ENCODE assay signal across 14 mouse cellular contexts in genomic region chr10:3858437-3858836, GRCm38 (mm10).
DNase-seq lines count a peak whose midpoint lies in the region; ATAC-seq and TF ChIP-seq lines count a peak whose summit lies in the region.
"Had no signal": no experiment of that assay in that cellular context is flagged by ENCODE, and none has a peak within 500 bp of the region (broad histone marks: within the 10 kb centered on the region; RNA-seq: fewer than 3 reads in every experiment).

No protein-coding gene starts in this region.

- DNase-seq in brain, embryonic 14.5 days (ENCODE audit: low read depth), result peak; percentile 69
- peak; percentile 57 for DNase-seq in hindbrain, embryonic 11.5 days (ENCODE audit: low spot score)
- DNase-seq in layer of hippocampus, adult 9-11 months, result no peak
- DNase-seq in cerebellum, adult 11-12 months, result no peak
- DNase-seq in right cerebral cortex, adult 2 months (ENCODE audit: low spot score in 2 of 2), result no peak
- DNase-seq: lung, postnatal 36 days had no signal

- H3K4me3 ChIP-seq in embryonic facial prominence, embryonic 12.5 days, result no peak overlapping the region
- H3K4me3 ChIP-seq in hindbrain, embryonic 11.5 days (ENCODE audit: low read depth, low read length), result no peak overlapping the region
- no peak overlapping the region for H3K4me3 ChIP-seq in midbrain, embryonic 15.5 days
- no peak overlapping the region for H3K4me3 ChIP-seq in heart, embryonic 11.5 days (ENCODE audit: low read depth, low read length)
- H3K4me3 ChIP-seq: gastrocnemius, adult 2 months; heart, embryonic 10.5 days; layer of hippocampus, adult 2 months; limb, embryonic 13.5 days had no signal

- H3K27me3 ChIP-seq in embryonic facial prominence, embryonic 12.5 days, result no peaks in the 10 kb centered on the region
- no peaks in the 10 kb centered on the region for H3K27me3 ChIP-seq in hindbrain, embryonic 11.5 days (ENCODE audit: control insufficient read depth, insufficient read depth, low read length)
- H3K27me3 ChIP-seq in midbrain, embryonic 15.5 days (replicated peaks), result no peaks in the 10 kb centered on the region
- no peaks in the 10 kb centered on the region for H3K27me3 ChIP-seq in heart, embryonic 11.5 days (ENCODE audit: control insufficient read depth, insufficient read depth, low read length)
- H3K27me3 ChIP-seq: limb, embryonic 13.5 days had no signal

- H3K4me2 ChIP-seq in embryonic facial prominence, embryonic 12.5 days (replicated peaks), result no peak overlapping the region
- no peak overlapping the region for H3K4me2 ChIP-seq in hindbrain, embryonic 11.5 days (replicated peaks; ENCODE audit: low read depth, low read length)
- no peak overlapping the region for H3K4me2 ChIP-seq in midbrain, embryonic 15.5 days
- no peak overlapping the region for H3K4me2 ChIP-seq in heart, embryonic 11.5 days
- H3K4me2 ChIP-seq: limb, embryonic 13.5 days had no signal

- no peaks in the 10 kb centered on the region for H3K36me3 ChIP-seq in embryonic facial prominence, embryonic 12.5 days
- H3K36me3 ChIP-seq in hindbrain, embryonic 11.5 days (ENCODE audit: control insufficient read depth, insufficient read depth, low read length), result no peaks in the 10 kb centered on the region
- H3K36me3 ChIP-seq in midbrain, embryonic 15.5 days (replicated peaks), result no peaks in the 10 kb centered on the region
- H3K36me3 ChIP-seq in heart, embryonic 11.5 days (ENCODE audit: control insufficient read depth, insufficient read depth, low read length), result no peaks in the 10 kb centered on the region
- H3K36me3 ChIP-seq: heart, embryonic 10.5 days; limb, embryonic 13.5 days had no signal

- no peaks in the 10 kb centered on the region for H3K9me3 ChIP-seq in embryonic facial prominence, embryonic 12.5 days
- H3K9me3 ChIP-seq in hindbrain, embryonic 11.5 days (ENCODE audit: control insufficient read depth, low read length), result no peaks in the 10 kb centered on the region
- no peaks in the 10 kb centered on the region for H3K9me3 ChIP-seq in midbrain, embryonic 15.5 days
- H3K9me3 ChIP-seq in heart, embryonic 11.5 days (replicated peaks; ENCODE audit: control insufficient read depth, low read length), result no peaks in the 10 kb centered on the region
- H3K9me3 ChIP-seq: heart, embryonic 10.5 days; limb, embryonic 13.5 days had no signal

- peak; percentile 49; the same call in 1 of the 2 replicates for ATAC-seq in embryonic facial prominence, embryonic 12.5 days (ENCODE audit: insufficient number of reproducible peaks, insufficient read depth, low FRiP score, low TSS enrichment)
- peak; percentile 83 for ATAC-seq in hindbrain, embryonic 11.5 days (ENCODE audit: low FRiP score)
- ATAC-seq in midbrain, embryonic 15.5 days (replicated peaks), result peak; percentile 70
- ATAC-seq in heart, embryonic 11.5 days (replicated peaks; ENCODE audit: insufficient number of reproducible peaks, low FRiP score, low TSS enrichment), result no peak
- ATAC-seq: inflammation-experienced regulatory T-cells, adult 6 months had no signal

- H3K4me1 ChIP-seq in embryonic facial prominence, embryonic 12.5 days, result peaks cover 39% of the 10 kb centered on the region
- peaks cover 6% of the 10 kb centered on the region for H3K4me1 ChIP-seq in hindbrain, embryonic 11.5 days (replicated peaks; ENCODE audit: control insufficient read depth, insufficient read depth, low read length)
- peaks cover 21% of the 10 kb centered on the region for H3K4me1 ChIP-seq in midbrain, embryonic 15.5 days
- no peaks in the 10 kb centered on the region for H3K4me1 ChIP-seq in heart, embryonic 11.5 days (ENCODE audit: control insufficient read depth, insufficient read depth, low read length)

- WGBS in embryonic facial prominence, embryonic 12.5 days, result 37% methylated on average over 4 of the region's 4 CpGs
- WGBS in hindbrain, embryonic 11.5 days, result 24% methylated on average over 4 of the region's 4 CpGs
- WGBS in midbrain, embryonic 15.5 days, result 21% methylated on average over 4 of the region's 4 CpGs
- WGBS in heart, embryonic 11.5 days (ENCODE audit: insufficient replicate concordance), result 33% methylated on average over 4 of the region's 4 CpGs

- H3K9ac ChIP-seq in embryonic facial prominence, embryonic 12.5 days, result no peak overlapping the region
- H3K9ac ChIP-seq in hindbrain, embryonic 11.5 days (ENCODE audit: low read depth, low read length), result no peak overlapping the region
- no peak overlapping the region for H3K9ac ChIP-seq in midbrain, embryonic 15.5 days
- H3K9ac ChIP-seq in heart, embryonic 11.5 days (ENCODE audit: low read depth, low read length), result no peak overlapping the region
- H3K9ac ChIP-seq: limb, embryonic 13.5 days had no signal

- no peak for TF ChIP-seq CTCF in brain, embryonic 14.5 days (IDR thresholded peaks at IDR 0.05; ENCODE audit: borderline replicate concordance, extremely low read depth, insufficient read depth, insufficient read length)

- no peak for TF ChIP-seq POLR2A in brain, embryonic 14.5 days (IDR thresholded peaks at IDR 0.05; ENCODE audit: borderline replicate concordance, extremely low read depth, insufficient read depth, insufficient read length, poor library complexity, severe bottlenecking)

- H3K27ac ChIP-seq in embryonic facial prominence, embryonic 12.5 days, result 0 out of 2 replicates have a peak overlapping the region, but pooled peaks have one; percentile 24
- no peak overlapping the region for H3K27ac ChIP-seq in hindbrain, embryonic 11.5 days (ENCODE audit: low read depth, low read length)
- 0 out of 2 replicates have a peak overlapping the region, but pooled peaks have one; percentile 8 for H3K27ac ChIP-seq in midbrain, embryonic 15.5 days
- H3K27ac ChIP-seq in heart, embryonic 11.5 days (ENCODE audit: low read depth, low read length), result no peak overlapping the region
- H3K27ac ChIP-seq: gastrocnemius, adult 2 months; heart, embryonic 10.5 days; limb, embryonic 13.5 days had no signal

Comparison
In these comparisons a context has a peak if more than half of its experiments do, and no peak if none do; other contexts are left out.
1. DNase-seq: peak in brain, embryonic 14.5 days (single experiment) and hindbrain, embryonic 11.5 days (single experiment); none in layer of hippocampus, adult 9-11 months (single experiment), cerebellum, adult 11-12 months (single experiment) and right cerebral cortex, adult 2 months (0 of 2).
2. H3K27ac ChIP-seq: peak in embryonic facial prominence, embryonic 12.5 days (single experiment) and midbrain, embryonic 15.5 days (single experiment); none in hindbrain, embryonic 11.5 days (single experiment) and heart, embryonic 11.5 days (single experiment).